Mouse (Mus musculus) liver, adult 2 months (tissue): ENCODE measurements around the gene Gm2115.

ENCODE experiments used
- CTCF ChIP-seq: fragments of 200-500 bp; IDR thresholded peaks from 2 replicates; pipeline ENCODE4 v1.5.1; 2011; ENCODE audit warnings: low read depth, low read length, control low read depth
- POLR2A ChIP-seq: fragments of 200-500 bp; IDR thresholded peaks from 2 replicates; pipeline ENCODE4 v1.6.1; 2011; ENCODE audit warnings: low read length, control low read depth; ENCODE audit not compliant: insufficient read depth; ENCODE audit errors: extremely low read depth

DNA sequence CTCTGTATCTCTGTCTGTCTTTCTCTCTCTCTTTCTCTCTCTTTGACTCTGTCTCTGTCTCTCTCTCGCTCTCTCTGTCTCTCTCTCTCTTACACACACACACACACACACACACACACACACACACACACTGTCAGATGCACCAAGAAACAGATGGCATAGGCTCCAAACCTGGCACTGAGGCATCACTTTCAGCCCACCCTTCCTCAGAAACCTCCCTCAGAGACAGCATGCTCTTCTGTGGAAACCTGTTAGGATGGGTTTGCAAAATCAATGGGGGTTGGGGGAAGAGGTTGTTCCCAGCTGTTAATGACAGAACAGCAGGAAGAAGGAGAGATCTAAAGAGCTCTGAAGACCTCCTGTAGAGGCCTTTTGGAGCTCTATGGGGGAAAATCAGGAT is 50.1 kb downstream of the Gm2115 start:
- TF ChIP-seq POLR2A: no peak
- TF ChIP-seq CTCF: no peak
